Mouse (Mus musculus) lung, postnatal 0 days (tissue): ENCODE results near the gene Gfra1.

Source experiments
- CTCF ChIP-seq: IDR thresholded peaks from 2 replicates; pipeline ENCODE4 v1.5.1; 2016; ENCODE audit warnings: antibody characterized with exemption, mild to moderate bottlenecking
- EP300 ChIP-seq: IDR thresholded peaks from 2 replicates; pipeline ENCODE4 v1.6.1; 2016; ENCODE audit warnings: antibody characterized with exemption, mild to moderate bottlenecking, control low read depth

- TF ChIP-seq CTCF = no peak
- TF ChIP-seq EP300 = no peak
These were observed 261.8 kb downstream of the Gfra1 start for GRCm38 (mm10) chr19:58193733-58194456.
